Mouse (Mus musculus) midbrain, embryonic 15.5 days (tissue): ENCODE results near the gene Arl1. TPM values are rescaled to one million over a fixed set of nuclear protein-coding genes. Genes with fewer than 3 reads are reported as not detected.
"Not testable (repeated sequence)": the region's sequence is repeated elsewhere in the genome, so short reads cannot be mapped to it uniquely, and the experiment has no call there.

Experiments
- ATAC-seq: fragments of 200-750 bp; cut with Nextera tagmentation; replicated peaks from 2 replicates; pipeline ENCODE4 v1.8.0; 2017; ENCODE audit warnings: moderate TSS enrichment
- H3K27ac ChIP-seq: fragments of 300-500 bp; sonication (generic); 2 replicates; pipeline ENCODE4 v1.5.1; 2015; ENCODE audit warnings: mild to moderate bottlenecking, inconsistent platforms
- H3K27me3 ChIP-seq: fragments of 300-500 bp; sonication (generic); replicated peaks from 2 replicates; pipeline ENCODE4 v1.6.1; 2015; ENCODE audit warnings: inconsistent platforms
- H3K36me3 ChIP-seq: fragments of 300-500 bp; sonication (generic); replicated peaks from 2 replicates; pipeline ENCODE4 v1.6.1; 2015; ENCODE audit warnings: inconsistent platforms
- H3K4me1 ChIP-seq: fragments of 300-500 bp; sonication (generic); 2 replicates; pipeline ENCODE4 v1.6.1; 2015; ENCODE audit warnings: inconsistent platforms
- H3K4me2 ChIP-seq: fragments of 300-500 bp; sonication (generic); 2 replicates; pipeline ENCODE4 v1.6.1; 2015; ENCODE audit warnings: inconsistent platforms, mild to moderate bottlenecking, moderate library complexity
- H3K4me3 ChIP-seq: fragments of 300-500 bp; sonication (generic); 2 replicates; pipeline ENCODE4 v1.5.1; 2015; ENCODE audit warnings: mild to moderate bottlenecking, inconsistent platforms
- H3K9ac ChIP-seq: fragments of 300-500 bp; sonication (generic); 2 replicates; pipeline ENCODE4 v1.6.1; 2015; ENCODE audit warnings: mild to moderate bottlenecking, inconsistent platforms
- H3K9me3 ChIP-seq: fragments of 300-500 bp; sonication (generic); 2 replicates; pipeline ENCODE4 v1.6.1; 2016; ENCODE audit warnings: inconsistent platforms
- WGBS: fragments of 180-500 bp; shearing (Covaris S2); methylation state at CpG from one replicate; pipeline ENCODE4 v1.1.7; 2015; ENCODE audit warnings: mixed read lengths; 5-methylcytosine and 5-hydroxymethylcytosine counted together
- polyA plus RNA-seq: library from polyadenylated mRNA; unstranded; fragments of >200 nt; fragmentation: Nextera tagmentation; extraction: Ambion mirVana; gene quantifications from 2 replicates; pipeline ENCODE4 v1.2.1, GENCODE M21; 2015

Gene Arl1
- polyA plus RNA-seq, 1 experiment from 2014 or later: 147 TPM

GRCm38 (mm10) chr10:88725343-88725742, 5.3 kb upstream of the Arl1 start:
- H3K4me3 ChIP-seq: no peak overlapping the region
- no peak overlapping the region for H3K9ac ChIP-seq
- no peaks in the 10 kb centered on the region for H3K9me3 ChIP-seq
- H3K4me2 ChIP-seq: no peak overlapping the region
- no peak overlapping the region for H3K27ac ChIP-seq
- no peak for ATAC-seq
- H3K36me3 ChIP-seq: no peaks in the 10 kb centered on the region
- 72% methylated on average over 2 of the region's 2 CpGs for WGBS
- peaks cover 3% of the 10 kb centered on the region; the same call in 1 of the 2 replicates for H3K27me3 ChIP-seq
- peaks cover 3% of the 10 kb centered on the region for H3K4me1 ChIP-seq

GRCm38 (mm10) chr10:88727128-88727527, 3.5 kb upstream of the Arl1 start:
- ATAC-seq: no peak
- Histone ChIP-seq H3K9me3 (no peaks in the 10 kb centered on the region), H3K9ac (no peak overlapping the region), H3K4me2 (no peak overlapping the region), H3K4me1 (peaks cover 8% of the 10 kb centered on the region), H3K27me3 (peaks cover 3% of the 10 kb centered on the region; the same call in 1 of the 2 replicates), H3K4me3 (no peak overlapping the region), H3K27ac (no peak overlapping the region), H3K36me3 (no peaks in the 10 kb centered on the region)
- 34% methylated on average over 1 of the region's 1 CpGs for WGBS

GRCm38 (mm10) chr10:88728166-88728565, 2.5 kb upstream of the Arl1 start:
- no peak overlapping the region for H3K27ac ChIP-seq

GRCm38 (mm10) chr10:88731496-88732308, 1.0 kb downstream of the Arl1 start:
- no peaks in the 10 kb centered on the region for H3K9me3 ChIP-seq
- H3K36me3 ChIP-seq: no peaks in the 10 kb centered on the region
- ATAC-seq: no peak
- peaks cover 3% of the 10 kb centered on the region; the same call in 1 of the 2 replicates for H3K27me3 ChIP-seq
- H3K4me3 ChIP-seq: peak overlapping the region; percentile 98
- peaks cover 18% of the 10 kb centered on the region for H3K4me1 ChIP-seq
- H3K9ac ChIP-seq: peak overlapping the region; percentile 94
- 3% methylated on average over 60 of the region's 61 CpGs for WGBS
- H3K4me2 ChIP-seq: peak overlapping the region; percentile 90
- peak overlapping the region; percentile 76 for H3K27ac ChIP-seq

More at GRCm38 (mm10) chr10:88728166-88728565, 2.5 kb upstream of the Arl1 start:
- no peak overlapping the region for H3K4me3 ChIP-seq
- H3K4me2 ChIP-seq: no peak overlapping the region
- peaks cover 3% of the 10 kb centered on the region; the same call in 1 of the 2 replicates for H3K27me3 ChIP-seq
- no peak for ATAC-seq
- 83% methylated on average over 8 of the region's 8 CpGs for WGBS
- no peaks in the 10 kb centered on the region for H3K9me3 ChIP-seq
- peaks cover 17% of the 10 kb centered on the region for H3K4me1 ChIP-seq
- no peak overlapping the region for H3K9ac ChIP-seq
- no peaks in the 10 kb centered on the region for H3K36me3 ChIP-seq

GRCm38 (mm10) chr10:88732309-88732622, 1.6 kb downstream of the Arl1 start:
- H3K9me3 ChIP-seq: no peaks in the 10 kb centered on the region
- peak overlapping the region; percentile 90 for H3K4me2 ChIP-seq
- ATAC-seq: no peak
- no peak overlapping the region for H3K27ac ChIP-seq
- 21% methylated on average over 6 of the region's 6 CpGs for WGBS
- H3K4me1 ChIP-seq: peaks cover 18% of the 10 kb centered on the region
- peak overlapping the region; percentile 94 for H3K9ac ChIP-seq
- 0 out of 2 replicates have a peak, but pooled peaks cover 1% of the 10 kb centered on the region for H3K36me3 ChIP-seq
- H3K27me3 ChIP-seq: peaks cover 3% of the 10 kb centered on the region; the same call in 1 of the 2 replicates
- peak overlapping the region; percentile 98 for H3K4me3 ChIP-seq

- H3K9ac ChIP-seq, H3K4me2 ChIP-seq, H3K4me3 ChIP-seq, H3K27ac ChIP-seq, H3K4me1 ChIP-seq, ATAC-seq, H3K27me3 ChIP-seq, H3K9me3 ChIP-seq: not testable (repeated sequence)
- H3K36me3 ChIP-seq: peaks cover 24% of the 10 kb centered on the region; the same call in 1 of the 2 replicates
- 97% methylated on average over 8 of the region's 8 CpGs for WGBS
These were observed 8.4 kb downstream of the Arl1 start for GRCm38 (mm10) chr10:88739074-88739473.

- Histone ChIP-seq H3K27ac (no peak overlapping the region), H3K9me3 (no peaks in the 10 kb centered on the region), H3K9ac (no peak overlapping the region), H3K27me3 (no peaks in the 10 kb centered on the region), H3K4me2 (no peak overlapping the region), H3K36me3 (peaks cover 31% of the 10 kb centered on the region), H3K4me1 (no peaks in the 10 kb centered on the region), H3K4me3 (no peak overlapping the region)
- no peak for ATAC-seq
- WGBS: 93% methylated on average over 1 of the region's 1 CpGs
These were observed 9.2 kb downstream of the Arl1 start for GRCm38 (mm10) chr10:88739818-88740217.

GRCm38 (mm10) chr10:88740781-88741180, 10.1 kb downstream of the Arl1 start:
- Histone ChIP-seq H3K4me1 (no peaks in the 10 kb centered on the region), H3K4me2 (no peak overlapping the region), H3K36me3 (peaks cover 38% of the 10 kb centered on the region), H3K9ac (no peak overlapping the region), H3K4me3 (no peak overlapping the region), H3K27me3 (no peaks in the 10 kb centered on the region), H3K9me3 (no peaks in the 10 kb centered on the region), H3K27ac (no peak overlapping the region)
- ATAC-seq: no peak
- WGBS: 95% methylated on average over 5 of the region's 5 CpGs

- Histone ChIP-seq H3K9me3 (no peaks in the 10 kb centered on the region), H3K27me3 (no peaks in the 10 kb centered on the region), H3K4me3 (no peak overlapping the region), H3K36me3 (peaks cover 38% of the 10 kb centered on the region), H3K9ac (no peak overlapping the region), H3K4me2 (no peak overlapping the region), H3K27ac (no peak overlapping the region), H3K4me1 (no peaks in the 10 kb centered on the region)
- no peak for ATAC-seq
- WGBS: 88% methylated on average over 2 of the region's 2 CpGs
These were observed 10.8 kb downstream of the Arl1 start for GRCm38 (mm10) chr10:88741426-88741825.

GRCm38 (mm10) chr10:88761524-88762212, 31.0 kb downstream of the Arl1 start:
- H3K4me2 ChIP-seq: no peak overlapping the region
- H3K27me3 ChIP-seq: no peaks in the 10 kb centered on the region
- H3K9me3 ChIP-seq: no peaks in the 10 kb centered on the region
- 96% methylated on average over 13 of the region's 13 CpGs for WGBS
- H3K27ac ChIP-seq: no peak overlapping the region
- H3K4me3 ChIP-seq: no peak overlapping the region
- H3K4me1 ChIP-seq: no peaks in the 10 kb centered on the region
- peaks cover 24% of the 10 kb centered on the region for H3K36me3 ChIP-seq
- ATAC-seq: no peak
- no peak overlapping the region for H3K9ac ChIP-seq

- Histone ChIP-seq H3K9ac (no peak overlapping the region), H3K4me2 (no peak overlapping the region), H3K27ac (no peak overlapping the region), H3K4me3 (no peak overlapping the region), H3K9me3 (no peaks in the 10 kb centered on the region), H3K36me3 (peaks cover 16% of the 10 kb centered on the region), H3K4me1 (no peaks in the 10 kb centered on the region), H3K27me3 (no peaks in the 10 kb centered on the region)
- no peak for ATAC-seq
- 93% methylated on average over 15 of the region's 15 CpGs for WGBS
These were observed 34.9 kb downstream of the Arl1 start for GRCm38 (mm10) chr10:88765431-88766142.

- 96% methylated on average over 5 of the region's 5 CpGs for WGBS
- Histone ChIP-seq H3K9ac (no peak overlapping the region), H3K36me3 (peaks cover 28% of the 10 kb centered on the region), H3K4me2 (no peak overlapping the region), H3K4me3 (no peak overlapping the region), H3K27me3 (no peaks in the 10 kb centered on the region), H3K27ac (no peak overlapping the region), H3K9me3 (no peaks in the 10 kb centered on the region), H3K4me1 (no peaks in the 10 kb centered on the region)
- ATAC-seq: no peak
These were observed 38.3 kb downstream of the Arl1 start for GRCm38 (mm10) chr10:88768961-88769360.
